Mouse (Mus musculus) skeletal muscle tissue, postnatal 0 days (tissue): ENCODE data around the gene Abcc6. TPM values are rescaled to one million over a fixed set of nuclear protein-coding genes. Genes with fewer than 3 reads are reported as not detected.

Experiments used
- polyA plus RNA-seq: library from polyadenylated mRNA; unstranded; fragments of >200 nt; fragmentation: Nextera tagmentation; extraction: Ambion mirVana; gene quantifications from 2 replicates; pipeline ENCODE4 v1.2.1, GENCODE M21; 2015

The Abcc6 gene
- 0.16 and 0.65 TPM in 2 replicates for polyA plus RNA-seq

GRCm38 (mm10) chr7:46030145-46030488 is at the start of gene Abcc6:
Gene Abcc6 (minus strand): TSS chr7:46030302.

GRCm38 (mm10) chr7:46033109-46033869 is 3.2 kb upstream of the Abcc6 start, which contains the start of gene Nomo1:
Gene Nomo1 (plus strand): TSS chr7:46033698.

GRCm38 (mm10) chr7:45923762-45924428 is 106.2 kb downstream of the Abcc6 start, which contains the start of gene Ccdc114:
Gene Ccdc114 (plus strand): TSS chr7:45924072.

GRCm38 (mm10) chr7:45921242-45921621 is 108.9 kb downstream of the Abcc6 start, which contains the start of gene Emp3:
Gene Emp3 (minus strand): TSS chr7:45921404.

Other genes starting within 250 kb of the Abcc6 start
- gene Lmtk3, start 246.6 kb downstream of the Abcc6 start, polyA plus RNA-seq: 0.18 TPM in 1 of 2 replicates, not detected in the other
- 0.21 and 5.3 TPM in 2 replicates for gene Sult2b1, start 245.6 kb downstream of the Abcc6 start, polyA plus RNA-seq
- gene Cyth2, start 215.7 kb downstream of the Abcc6 start, polyA plus RNA-seq: 42.5 and 48.2 TPM in 2 replicates
- gene Kcnj14, start 205.5 kb downstream of the Abcc6 start, polyA plus RNA-seq: 0.31 and 0.54 TPM in 2 replicates
- gene Grwd1, start 199.4 kb downstream of the Abcc6 start, polyA plus RNA-seq: 27.3 and 27.6 TPM in 2 replicates
- gene Kdelr1, start 157.5 kb downstream of the Abcc6 start, polyA plus RNA-seq: 37.5 and 44.5 TPM in 2 replicates
- 0.33 and 0.34 TPM in 2 replicates for gene Grin2d, start 151.9 kb downstream of the Abcc6 start, polyA plus RNA-seq
- gene Syngr4, start 133.6 kb downstream of the Abcc6 start, polyA plus RNA-seq: 0.45 and 1.2 TPM in 2 replicates
- gene Tmem143, start 133.4 kb downstream of the Abcc6 start, polyA plus RNA-seq: 9.8 and 11.6 TPM in 2 replicates
- 111 and 129 TPM in 2 replicates for gene Emp3, start 108.9 kb downstream of the Abcc6 start, polyA plus RNA-seq
- gene Ccdc114, start 106.2 kb downstream of the Abcc6 start, polyA plus RNA-seq: 2.0 and 2.4 TPM in 2 replicates
- gene Nomo1, start 3.4 kb upstream of the Abcc6 start, polyA plus RNA-seq: 14.5 and 14.8 TPM in 2 replicates
- 7.8 and 10.6 TPM in 2 replicates for gene Kcnj11, start 70.5 kb upstream of the Abcc6 start, polyA plus RNA-seq
- 4.9 and 5.1 TPM in 2 replicates for gene Abcc8, start 149.7 kb upstream of the Abcc6 start, polyA plus RNA-seq
- not detected in 2 replicates for gene Ush1c, start 208.2 kb upstream of the Abcc6 start, polyA plus RNA-seq
- gene Otog, start 210.7 kb upstream of the Abcc6 start, polyA plus RNA-seq: 0.43 and 0.44 TPM in 2 replicates